Mouse (Mus musculus) adrenal gland, adult 8-10 months (tissue): ENCODE data around the gene Serpina12. TPM values are rescaled to one million over a fixed set of nuclear protein-coding genes. Genes with fewer than 3 reads are reported as not detected.

ENCODE experiments used
- DNase-seq: peaks from one replicate; pipeline ENCODE4 v3.0.0; 2022
- total RNA-seq, 4 experiments: library from RNA; stranded (reverse); gene quantifications; 2 replicates each; pipeline ENCODE4 v1.2.4; 2022

Serpina12 gene
- total RNA-seq, 4 experiments from 2014 or later, result 0.08 to 0.38 (median 0.28) TPM; not detected in 1

GRCm38 (mm10) chr12:104003238-104003612 lies 41.0 kb downstream of the Serpina12 start:
- DNase-seq, result no peak

GRCm38 (mm10) chr12:104002569-104003237 lies 41.5 kb downstream of the Serpina12 start:
- DNase-seq, result peak; percentile 40

DNA sequence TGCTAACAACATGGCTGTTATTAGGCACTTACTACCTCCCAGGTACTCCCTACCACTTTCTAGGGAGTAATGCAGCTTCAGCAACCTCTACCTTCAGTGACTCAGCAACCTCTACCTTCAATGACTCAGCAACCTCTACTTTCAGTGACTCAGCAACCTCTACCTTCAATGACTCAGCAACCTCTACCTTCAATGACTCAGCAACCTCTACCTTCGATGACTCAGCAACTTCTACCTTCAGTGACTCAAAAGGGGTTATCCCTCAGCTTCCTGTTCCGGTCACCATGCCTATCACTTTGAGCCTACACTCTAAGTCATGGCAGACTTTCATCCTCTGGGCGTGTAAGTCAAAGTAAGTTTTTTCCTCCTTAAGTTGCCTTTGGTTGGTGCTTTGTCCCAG lies 43.6 kb downstream of the Serpina12 start:
- no peak for DNase-seq

DNA sequence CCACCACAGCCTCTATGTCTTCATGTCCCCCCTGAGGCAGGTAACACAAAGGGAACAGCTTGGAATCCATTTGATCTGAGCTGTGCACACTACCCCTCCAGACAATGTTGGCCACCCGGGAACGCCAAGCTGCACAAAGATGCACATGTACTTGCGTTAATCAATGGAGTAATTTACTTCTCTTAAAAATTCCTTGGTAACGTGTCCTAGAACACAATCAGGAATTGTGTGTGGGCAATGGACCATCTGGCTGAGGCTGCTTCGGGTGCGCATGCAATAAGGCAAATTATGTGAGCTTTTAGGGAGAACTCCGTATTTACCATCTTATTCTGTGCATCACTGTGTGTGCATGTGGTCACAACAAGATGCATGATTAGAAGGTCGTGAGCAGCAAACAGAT lies 44.6 kb downstream of the Serpina12 start:
- no peak for DNase-seq

DNA sequence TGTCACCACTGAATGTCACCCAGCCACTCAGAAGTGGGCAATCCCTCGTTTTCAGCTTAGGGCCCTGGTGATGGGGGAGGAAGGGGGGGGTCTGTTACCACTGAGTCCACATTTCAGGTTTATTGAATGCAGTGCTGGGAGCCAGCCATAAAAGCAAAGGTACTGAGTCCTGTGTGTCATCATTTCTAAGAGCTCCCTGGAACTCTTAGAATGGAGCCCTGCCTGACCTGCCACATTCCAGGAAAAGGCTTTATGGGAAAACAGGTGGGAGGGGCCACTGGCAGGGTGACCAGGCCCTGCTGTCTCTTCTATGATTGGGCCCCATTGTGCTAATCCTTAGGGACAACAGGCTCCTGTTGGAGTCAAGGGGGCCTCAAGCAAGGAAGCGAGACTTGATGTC lies 47.7 kb downstream of the Serpina12 start:
- DNase-seq, result no peak

- peak; percentile 42 for DNase-seq
Measured at GRCm38 (mm10) chr12:103995292-103996072, 48.8 kb downstream of the Serpina12 start.

- no peak for DNase-seq
Measured at GRCm38 (mm10) chr12:103992945-103993344, 51.3 kb downstream of the Serpina12 start.

GRCm38 (mm10) chr12:103989857-103990256 lies 54.4 kb downstream of the Serpina12 start, which contains the start of gene Serpina11:
Gene Serpina11 (minus strand): TSS chr12:103989957.
- DNase-seq, result no peak

DNA sequence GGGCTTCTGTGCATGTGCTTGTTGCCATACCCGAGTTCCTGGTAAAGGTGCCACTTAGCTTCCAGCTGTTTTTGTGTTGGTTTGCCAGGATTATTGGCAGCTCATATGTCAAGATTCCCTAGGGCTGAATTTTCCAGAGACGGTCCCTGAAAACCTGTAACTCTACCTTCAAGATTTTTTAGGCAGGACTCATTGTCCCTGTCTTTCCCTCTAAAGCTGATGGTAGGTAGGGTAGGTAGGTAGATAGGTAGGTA lies 54.8 kb downstream of the Serpina12 start:
- no peak for DNase-seq

- no peak for DNase-seq
Measured at GRCm38 (mm10) chr12:103988754-103989513, 55.3 kb downstream of the Serpina12 start.

GRCm38 (mm10) chr12:103985868-103986267 lies 58.4 kb downstream of the Serpina12 start:
- no peak for DNase-seq

DNA sequence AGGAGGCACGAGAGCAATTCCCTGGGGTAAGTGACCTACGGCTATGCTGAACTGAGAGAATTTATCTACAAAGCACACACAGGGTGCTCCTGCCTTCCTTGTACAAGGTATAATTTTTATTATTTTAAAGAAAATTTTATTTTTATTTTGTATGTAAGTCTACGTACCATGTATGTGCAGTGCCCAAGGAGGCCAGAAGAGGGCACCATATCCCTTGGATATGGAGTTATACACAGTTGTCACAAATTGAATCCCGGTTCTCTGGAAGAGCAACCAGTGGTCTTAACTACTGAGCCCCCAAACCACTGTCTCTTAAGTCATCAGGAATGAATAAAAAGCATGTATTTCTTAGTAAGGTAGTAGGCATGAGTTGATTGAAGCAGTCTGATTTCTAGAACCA lies 59.3 kb downstream of the Serpina12 start:
- no peak for DNase-seq

DNA sequence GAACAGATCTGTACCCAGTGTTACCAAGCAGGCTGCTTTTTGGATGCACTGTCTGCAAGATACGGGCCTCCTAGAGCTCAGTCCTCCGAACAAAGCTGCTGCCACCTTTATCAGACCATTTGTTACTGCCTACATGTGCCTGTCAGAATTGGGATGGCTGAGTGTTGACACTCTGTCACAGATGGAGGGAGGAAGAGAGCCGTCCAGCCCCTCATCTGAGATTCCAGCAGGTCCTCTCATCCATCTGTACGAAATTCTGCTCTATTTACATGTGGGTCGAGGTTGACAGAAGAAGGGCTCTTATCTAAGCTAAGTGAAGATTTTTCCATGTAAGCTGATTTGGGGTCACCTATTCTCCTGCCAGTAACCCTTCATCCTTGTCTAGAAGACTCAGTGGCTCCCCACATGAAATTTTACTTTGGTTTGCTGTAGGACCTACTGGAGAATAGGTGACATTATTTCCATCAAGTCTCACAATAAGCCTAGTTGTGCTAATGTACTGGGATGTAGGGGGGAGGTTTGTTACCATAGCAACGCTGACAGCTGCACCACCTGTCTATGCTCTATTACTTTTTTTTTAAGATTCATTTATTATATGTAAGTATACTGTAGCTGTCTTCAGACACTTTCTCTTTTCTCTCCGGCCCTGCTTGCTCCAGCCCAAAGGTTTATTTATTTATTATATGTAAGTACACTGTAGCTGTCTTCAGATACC lies 62.4 kb downstream of the Serpina12 start:
- DNase-seq, result no peak

Other genes starting within 250 kb of the Serpina12 start
- gene Serpina1b, start 214.1 kb downstream of the Serpina12 start, total RNA-seq, result 1 to 10 TPM in 3 of 4 experiments, under 1 TPM in 1; 0.86 to 4.1 (median 1.9) TPM
- 1 to 10 TPM in 1 of 4 experiments, under 1 TPM in 2, not detected in 1; 0.56 to 1.4 (median 0.70) TPM for gene Serpina1a, start 180.9 kb downstream of the Serpina12 start, total RNA-seq
- 1 to 10 TPM in 1 of 4 experiments, under 1 TPM in 1, not detected in 2; 0.93 to 4.6 TPM for gene Serpina1c, start 139.6 kb downstream of the Serpina12 start, total RNA-seq
- gene Serpina1e, start 85.5 kb downstream of the Serpina12 start, total RNA-seq, result 1 to 10 TPM in 1 of 4 experiments, under 1 TPM in 1, not detected in 2; 0.20 to 1.4 TPM
- gene Serpina11, start 54.5 kb downstream of the Serpina12 start, total RNA-seq, result not detected
- not detected for gene Serpina9, start 30.7 kb downstream of the Serpina12 start, total RNA-seq
- 1 to 10 TPM; 1.1 to 3.3 (median 1.9) TPM for gene Serpina5, start 56.7 kb upstream of the Serpina12 start, total RNA-seq
- under 1 TPM in 1 of 4 experiments, not detected in 3; 0.20 TPM for gene Serpina3a, start 68.3 kb upstream of the Serpina12 start, total RNA-seq
- under 1 TPM in 3 of 4 experiments, not detected in 1; 0.15 to 0.40 (median 0.20) TPM for gene Serpina3b, start 83.6 kb upstream of the Serpina12 start, total RNA-seq
- gene Serpina3c, start 109.4 kb upstream of the Serpina12 start, total RNA-seq, result 10 to 100 TPM in 3 of 4 experiments, 1 to 10 TPM in 1; 8.3 to 18.3 (median 13.6) TPM
- gene Serpina3f, start 170.1 kb upstream of the Serpina12 start, total RNA-seq, result under 1 TPM in 3 of 4 experiments, not detected in 1; 0.35 to 0.78 (median 0.38) TPM
- 1 to 10 TPM; 3.0 to 9.9 (median 3.8) TPM for gene Serpina3g, start 191.8 kb upstream of the Serpina12 start, total RNA-seq
- gene Serpina3i, start 218.7 kb upstream of the Serpina12 start, total RNA-seq, result under 1 TPM in 2 of 4 experiments, not detected in 2; 0.24 to 0.31 TPM